Mouse (Mus musculus) embryonic facial prominence, embryonic 13.5 days (tissue): Measurements from ENCODE around the gene Snx14. TPM values are rescaled to one million over a fixed set of nuclear protein-coding genes. Genes with fewer than 3 reads are reported as not detected.

Experiments
- polyA plus RNA-seq: library from polyadenylated mRNA; unstranded; fragments of >200 nt; fragmentation: Nextera tagmentation; extraction: Ambion mirVana; gene quantifications from 2 replicates; pipeline ENCODE4 v1.2.1, GENCODE M21; 2015

Snx14 gene
- polyA plus RNA-seq, 1 experiment from 2014 or later, result 23.6 TPM

Other genes starting within 250 kb of the Snx14 start
- gene Nt5e, start 111.8 kb downstream of the Snx14 start, polyA plus RNA-seq, result 5.8 and 6.7 TPM in 2 replicates
- 0.65 and 1.0 TPM in 2 replicates for gene Gm20537, start 17.7 kb upstream of the Snx14 start, polyA plus RNA-seq
- gene Syncrip, start 43.6 kb upstream of the Snx14 start, polyA plus RNA-seq, result 107 and 112 TPM in 2 replicates
- gene Zfp949, start 109.1 kb upstream of the Snx14 start, polyA plus RNA-seq, result 13.7 and 17.8 TPM in 2 replicates
- 0.21 TPM in 1 of 2 replicates, not detected in the other for gene Trim43a, start 141.9 kb upstream of the Snx14 start, polyA plus RNA-seq